Mouse (Mus musculus) heart, embryonic 15.5 days (tissue): ENCODE results near the gene Fyco1. TPM values are rescaled to one million over a fixed set of nuclear protein-coding genes. Genes with fewer than 3 reads are reported as not detected.

Source experiments
- ATAC-seq: fragments of 200-750 bp; cut with Nextera tagmentation; replicated peaks from 2 replicates; pipeline ENCODE4 v1.8.0; 2017; ENCODE audit warnings: low read depth, moderate TSS enrichment; ENCODE audit not compliant: insufficient number of reproducible peaks, insufficient read depth, low FRiP score
- H3K27ac ChIP-seq: fragments of 300-500 bp; sonication (generic); 2 replicates; pipeline ENCODE4 v1.5.1; 2015; ENCODE audit warnings: mild to moderate bottlenecking, inconsistent platforms
- H3K27me3 ChIP-seq: fragments of 300-500 bp; sonication (generic); 2 replicates; pipeline ENCODE4 v1.6.1; 2015; ENCODE audit warnings: inconsistent platforms
- H3K36me3 ChIP-seq: fragments of 300-500 bp; sonication (generic); 2 replicates; pipeline ENCODE4 v1.6.1; 2015; ENCODE audit warnings: mild to moderate bottlenecking, inconsistent platforms
- H3K4me1 ChIP-seq: fragments of 300-500 bp; sonication (generic); replicated peaks from 2 replicates; pipeline ENCODE4 v1.6.1; 2015; ENCODE audit warnings: inconsistent platforms
- H3K4me2 ChIP-seq: fragments of 300-500 bp; sonication (generic); 2 replicates; pipeline ENCODE4 v1.6.1; 2015; ENCODE audit warnings: inconsistent platforms, mild to moderate bottlenecking, moderate library complexity
- H3K4me3 ChIP-seq: fragments of 300-500 bp; sonication (generic); 2 replicates; pipeline ENCODE4 v1.5.1; 2015; ENCODE audit warnings: mild to moderate bottlenecking, inconsistent platforms
- H3K9ac ChIP-seq: fragments of 300-500 bp; sonication (generic); 2 replicates; pipeline ENCODE4 v1.6.1; 2015; ENCODE audit warnings: mild to moderate bottlenecking, inconsistent platforms
- H3K9me3 ChIP-seq: fragments of 300-500 bp; sonication (generic); replicated peaks from 2 replicates; pipeline ENCODE4 v1.6.1; 2016; ENCODE audit warnings: inconsistent platforms
- WGBS: fragments of 180-500 bp; shearing (Covaris S2); methylation state at CpG from one replicate; pipeline ENCODE4 v1.1.7; 2015; ENCODE audit warnings: mixed read lengths; 5-methylcytosine and 5-hydroxymethylcytosine counted together
- polyA plus RNA-seq: library from polyadenylated mRNA; unstranded; fragments of >200 nt; fragmentation: Nextera tagmentation; extraction: Ambion mirVana; gene quantifications from 2 replicates; pipeline ENCODE4 v1.2.1, GENCODE M21; 2015

Fyco1 gene
- polyA plus RNA-seq, result 30.9 and 33.4 TPM in 2 replicates

DNA sequence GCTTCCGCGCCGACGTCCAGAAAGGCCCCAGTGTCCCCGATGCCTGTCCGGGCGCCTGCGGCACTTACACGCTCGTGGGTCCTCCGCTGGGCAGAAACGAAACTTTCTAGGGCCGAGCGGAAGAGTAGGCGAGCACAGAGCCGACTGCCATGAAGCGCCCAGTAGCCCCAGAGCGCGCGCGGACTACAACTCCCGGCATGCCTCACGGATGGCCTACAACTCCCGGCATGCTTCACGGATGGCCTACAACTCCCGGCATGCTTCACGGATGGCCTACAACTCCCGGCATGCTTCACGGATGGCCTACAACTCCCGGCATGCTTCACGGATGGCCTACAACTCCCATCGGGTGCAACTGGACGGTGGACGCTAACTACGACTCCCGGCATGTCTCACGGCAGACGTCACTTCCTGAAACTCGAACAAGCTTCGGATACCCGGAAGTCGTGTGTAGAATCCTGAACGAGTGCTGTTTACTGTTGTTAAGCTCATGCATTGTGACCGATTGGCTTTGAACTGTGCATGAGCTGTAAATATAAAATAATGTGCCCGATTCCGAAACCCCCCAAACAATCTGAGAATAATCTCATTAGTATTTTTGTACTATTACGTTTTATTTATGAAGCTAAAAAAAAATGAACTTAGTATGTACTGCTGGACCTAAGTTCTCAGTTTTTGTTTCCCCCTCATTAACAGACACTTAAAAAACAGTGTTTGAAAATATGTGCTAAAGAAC, at the start of gene Fyco1:
Gene Fyco1, minus strand, starts transcription at position 187 of the 736 bp plus-strand sequence.
- Histone ChIP-seq H3K4me2 (peak within 1 kb of the TSS; percentile 75), H3K9me3 (no peaks in the 10 kb centered on the region), H3K27ac (peak within 1 kb of the TSS; percentile 96), H3K4me3 (peak within 1 kb of the TSS; percentile 86), H3K9ac (peak within 1 kb of the TSS; percentile 87), H3K36me3 (no peaks in the 10 kb centered on the region), H3K4me1 (peaks cover 13% of the 10 kb centered on the region), H3K27me3 (no peaks in the 10 kb centered on the region)
- under 1% methylated on average over 47 of the region's 47 CpGs for WGBS
- peak; percentile 94 for ATAC-seq

DNA sequence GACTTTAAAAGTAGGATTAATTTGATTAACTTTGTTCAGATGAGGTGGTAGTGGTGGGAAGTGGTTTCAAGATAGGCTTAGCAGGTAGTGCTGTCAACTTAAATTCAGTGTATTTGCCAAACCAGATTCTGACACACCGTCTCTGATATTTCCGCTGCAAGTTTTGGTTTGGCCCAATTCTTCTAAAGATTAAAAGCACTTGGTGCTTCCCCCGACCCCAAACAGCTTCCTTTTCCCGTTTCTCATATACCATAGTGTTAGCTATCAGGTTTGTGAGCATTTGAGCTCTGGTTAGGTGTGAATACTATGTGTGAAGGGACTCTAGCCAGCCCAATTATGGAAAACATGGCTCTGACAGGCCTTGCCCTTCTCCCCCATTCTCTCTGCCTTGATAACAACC, 20.4 kb upstream of the Fyco1 start:
- Histone ChIP-seq H3K9me3 (no peaks in the 10 kb centered on the region), H3K4me3 (no peak overlapping the region), H3K27me3 (no peaks in the 10 kb centered on the region), H3K4me1 (no peaks in the 10 kb centered on the region), H3K4me2 (no peak overlapping the region), H3K27ac (no peak overlapping the region), H3K9ac (no peak overlapping the region), H3K36me3 (no peaks in the 10 kb centered on the region)
- ATAC-seq, result no peak
- WGBS, result 52% methylated on average over 4 of the region's 4 CpGs

DNA sequence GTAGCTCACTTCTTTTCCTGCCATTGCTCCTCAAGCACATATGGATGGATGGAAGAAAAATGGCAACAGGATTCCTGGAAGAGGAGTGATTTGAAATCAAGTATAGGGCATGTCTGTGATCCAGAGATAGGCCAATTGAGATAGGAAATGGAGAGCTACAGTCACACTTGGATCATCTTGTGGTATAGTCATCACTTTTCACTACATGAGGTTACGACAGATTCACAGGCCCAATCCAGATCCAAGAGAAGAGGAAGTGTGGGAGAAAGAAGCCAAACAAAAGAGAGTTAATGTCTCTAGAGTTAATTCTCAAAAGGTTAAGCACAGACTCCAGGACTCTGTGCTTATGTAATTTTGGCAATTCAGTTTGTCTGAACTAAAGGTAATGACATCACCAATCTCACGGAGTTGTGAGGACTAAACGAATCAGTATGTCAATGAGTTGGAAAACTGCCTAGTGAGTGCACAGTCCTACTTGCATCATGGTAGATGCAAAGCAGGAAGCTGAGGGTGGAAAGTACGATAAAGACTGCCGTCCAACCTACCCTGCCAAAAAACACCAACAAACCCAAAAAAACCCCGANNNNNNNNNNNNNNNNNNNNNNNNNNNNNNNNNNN, 17.6 kb upstream of the Fyco1 start:
- no peak overlapping the region for H3K4me2 ChIP-seq
- 47% methylated on average over 5 of the region's 6 CpGs for WGBS
- no peaks in the 10 kb centered on the region for H3K9me3 ChIP-seq
- H3K27me3 ChIP-seq, result no peaks in the 10 kb centered on the region
- H3K9ac ChIP-seq, result no peak overlapping the region
- no peak for ATAC-seq
- H3K4me1 ChIP-seq, result no peaks in the 10 kb centered on the region
- no peaks in the 10 kb centered on the region for H3K36me3 ChIP-seq
- no peak overlapping the region for H3K27ac ChIP-seq
- H3K4me3 ChIP-seq, result no peak overlapping the region

DNA sequence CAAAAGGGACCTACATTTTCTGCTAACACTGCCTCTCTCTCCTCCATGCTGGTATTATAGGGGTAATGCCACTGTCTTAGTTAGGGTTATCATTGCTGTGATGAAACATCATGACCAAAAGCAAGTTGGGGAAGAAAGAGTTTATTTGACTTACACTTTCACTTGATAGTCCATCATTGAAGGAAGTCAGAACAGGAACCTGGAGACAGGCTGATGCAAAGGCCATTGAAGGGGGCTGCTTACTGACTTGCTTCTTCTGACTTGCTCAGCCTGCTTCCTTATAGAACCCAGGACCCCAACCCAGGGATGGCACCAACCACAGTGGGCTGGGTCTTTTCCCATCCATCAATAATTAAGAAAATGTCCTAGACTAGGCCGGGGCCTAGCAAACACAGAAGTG, 11.9 kb upstream of the Fyco1 start:
- 89% methylated on average over 1 of the region's 1 CpGs for WGBS
- no peak for ATAC-seq
- H3K27ac ChIP-seq, result no peak overlapping the region
- no peaks in the 10 kb centered on the region for H3K27me3 ChIP-seq
- H3K9ac ChIP-seq, result no peak overlapping the region
- H3K36me3 ChIP-seq, result no peaks in the 10 kb centered on the region
- H3K9me3 ChIP-seq, result no peaks in the 10 kb centered on the region
- no peak overlapping the region for H3K4me3 ChIP-seq
- H3K4me2 ChIP-seq, result no peak overlapping the region
- H3K4me1 ChIP-seq, result no peaks in the 10 kb centered on the region

DNA sequence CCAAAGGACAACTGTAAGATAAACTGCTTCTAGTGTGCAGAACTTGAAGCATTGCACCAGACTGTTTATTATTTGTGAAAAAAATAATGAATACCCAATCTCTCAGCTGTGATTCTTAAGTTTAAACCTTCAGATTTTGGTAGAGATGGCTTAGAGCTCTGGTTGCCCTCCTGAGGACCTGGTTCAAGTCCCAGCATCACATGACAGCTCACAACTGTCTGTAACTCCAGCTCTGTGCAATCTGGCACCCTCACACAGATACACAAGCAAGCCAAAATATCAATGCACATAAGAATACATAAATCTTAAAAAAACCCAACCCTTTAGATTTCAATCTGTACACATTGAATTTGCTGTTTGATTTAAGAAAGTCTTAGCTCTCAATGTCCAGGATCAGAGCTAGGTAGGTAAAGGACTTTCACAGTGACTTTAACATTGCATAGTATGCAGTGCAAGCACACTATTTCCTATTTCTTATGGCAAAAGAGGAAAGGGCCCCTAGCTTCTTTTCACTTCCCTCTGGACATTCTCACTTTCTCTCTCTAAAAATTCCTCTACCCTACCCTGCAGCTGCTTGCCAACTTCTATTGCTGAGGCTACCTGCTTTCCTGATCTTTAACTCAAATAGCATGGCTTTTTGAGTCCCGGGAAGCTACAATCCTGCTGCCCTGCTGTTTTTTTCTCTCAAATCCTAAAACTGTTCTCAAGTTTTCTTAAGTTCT, 11.4 kb upstream of the Fyco1 start:
- no peak overlapping the region for H3K4me3 ChIP-seq
- H3K27ac ChIP-seq, result no peak overlapping the region
- no peaks in the 10 kb centered on the region for H3K4me1 ChIP-seq
- ATAC-seq, result no peak
- H3K4me2 ChIP-seq, result no peak overlapping the region
- 72% methylated on average over 1 of the region's 1 CpGs for WGBS
- H3K9ac ChIP-seq, result no peak overlapping the region
- H3K36me3 ChIP-seq, result no peaks in the 10 kb centered on the region
- no peaks in the 10 kb centered on the region for H3K9me3 ChIP-seq
- no peaks in the 10 kb centered on the region for H3K27me3 ChIP-seq

DNA sequence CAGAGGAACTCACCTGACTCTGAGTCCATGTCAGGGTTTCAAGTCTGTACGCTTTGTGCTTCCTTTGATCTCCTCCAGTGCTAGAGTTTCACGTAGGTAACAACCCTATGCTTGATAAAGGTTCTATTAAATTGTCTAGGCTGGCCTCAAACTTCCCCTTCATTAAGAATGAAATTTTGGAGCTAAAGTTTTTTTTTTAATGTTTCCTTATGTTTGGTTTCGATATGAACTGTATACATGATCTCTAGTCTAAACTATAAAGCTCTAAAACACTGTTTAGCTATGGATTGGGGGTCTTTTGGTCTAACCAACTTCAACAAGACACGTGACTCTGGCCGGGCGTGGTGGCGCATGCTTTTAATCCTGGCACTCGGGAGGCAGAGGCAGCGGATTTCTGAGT, 10.2 kb upstream of the Fyco1 start, which contains the start of gene Xcr1:
Gene Xcr1, minus strand, starts transcription at position 101 of the 400 bp plus-strand sequence.
- Histone ChIP-seq H3K4me1 (no peaks in the 10 kb centered on the region), H3K27ac (no peak within 1 kb of the TSS), H3K9ac (no peak within 1 kb of the TSS), H3K4me2 (no peak within 1 kb of the TSS), H3K4me3 (no peak within 1 kb of the TSS), H3K27me3 (no peaks in the 10 kb centered on the region), H3K9me3 (no peaks in the 10 kb centered on the region), H3K36me3 (no peaks in the 10 kb centered on the region)
- no peak for ATAC-seq
- WGBS, result 79% methylated on average over 9 of the region's 9 CpGs

DNA sequence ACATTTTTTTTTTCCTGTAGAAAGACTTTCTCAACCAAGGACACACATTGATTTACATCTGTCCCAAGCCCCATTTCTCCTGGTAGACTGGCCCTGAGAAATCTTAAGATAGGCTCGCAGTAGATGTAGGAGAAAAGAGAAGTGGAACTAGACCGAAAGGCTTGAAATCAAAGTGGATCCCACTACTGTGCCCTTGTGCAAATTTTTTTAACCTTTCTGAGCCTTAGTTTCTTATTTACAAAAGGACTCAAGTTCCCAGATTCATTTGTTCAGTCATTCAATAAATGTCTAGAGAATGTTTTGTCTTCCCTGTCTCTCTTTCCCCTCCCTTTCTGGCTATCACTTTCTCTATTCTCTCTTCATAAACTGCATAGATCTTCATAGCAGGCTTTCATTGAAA, 5.1 kb upstream of the Fyco1 start:
- Histone ChIP-seq H3K27ac (no peak overlapping the region), H3K4me1 (peaks cover 3% of the 10 kb centered on the region; the same call in 1 of the 2 replicates), H3K27me3 (no peaks in the 10 kb centered on the region), H3K9me3 (no peaks in the 10 kb centered on the region), H3K36me3 (no peaks in the 10 kb centered on the region), H3K9ac (no peak overlapping the region), H3K4me3 (no peak overlapping the region), H3K4me2 (no peak overlapping the region)
- WGBS, result 79% methylated on average over 2 of the region's 2 CpGs
- ATAC-seq, result no peak

DNA sequence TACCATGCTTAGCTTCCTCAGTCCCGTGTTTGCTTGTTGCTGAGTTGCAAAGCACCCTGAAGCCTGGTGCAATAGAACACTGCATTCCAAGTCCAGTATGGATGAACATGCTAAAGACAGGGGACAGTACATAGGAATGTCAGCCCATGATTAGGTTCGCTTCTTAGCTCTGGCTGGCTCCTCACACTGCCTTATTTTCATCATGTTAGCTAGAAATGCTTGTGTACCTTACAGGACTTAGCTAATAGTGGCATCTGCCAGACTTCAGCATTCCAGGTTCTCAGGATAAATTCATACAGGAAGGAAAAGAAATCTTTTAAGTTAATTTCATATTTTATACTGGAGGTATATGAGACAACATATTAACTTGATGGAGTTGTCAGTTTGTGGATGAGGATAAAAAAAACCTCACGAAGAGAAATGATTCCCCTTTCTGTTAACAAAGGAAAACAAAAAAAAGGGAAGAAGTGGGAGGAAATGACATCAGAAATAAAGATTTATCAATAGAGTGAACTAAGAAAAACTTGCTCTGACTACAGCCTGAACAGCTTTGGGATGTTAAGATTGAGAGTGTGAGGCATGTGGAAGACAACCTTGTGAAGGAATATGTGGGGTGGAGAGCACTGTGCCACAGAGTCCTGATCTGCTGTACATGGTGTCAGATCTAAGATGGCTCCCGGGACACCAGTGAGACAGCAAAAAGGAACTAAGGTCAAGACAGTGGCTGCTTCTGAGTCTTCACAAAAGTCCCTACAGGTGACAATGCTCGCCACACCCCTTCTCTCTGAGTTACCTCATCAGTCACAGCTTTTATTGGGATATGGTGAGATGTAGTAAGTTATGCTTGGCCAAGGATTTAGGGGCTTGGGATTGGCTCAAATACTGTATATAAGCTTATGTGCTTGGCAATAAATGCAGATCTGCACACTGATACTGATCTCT, 1.0 kb upstream of the Fyco1 start:
- WGBS, result 57% methylated on average over 5 of the region's 5 CpGs
- Histone ChIP-seq H3K36me3 (no peaks in the 10 kb centered on the region), H3K27ac (peak overlapping the region; percentile 1; the same call in 1 of the 2 replicates), H3K27me3 (no peaks in the 10 kb centered on the region), H3K4me2 (peak overlapping the region; percentile 67), H3K9ac (0 out of 2 replicates have a peak overlapping the region, but pooled peaks have one; percentile 44), H3K9me3 (no peaks in the 10 kb centered on the region), H3K4me1 (peaks cover 13% of the 10 kb centered on the region), H3K4me3 (peak overlapping the region; percentile 86)
- ATAC-seq, result no peak

DNA sequence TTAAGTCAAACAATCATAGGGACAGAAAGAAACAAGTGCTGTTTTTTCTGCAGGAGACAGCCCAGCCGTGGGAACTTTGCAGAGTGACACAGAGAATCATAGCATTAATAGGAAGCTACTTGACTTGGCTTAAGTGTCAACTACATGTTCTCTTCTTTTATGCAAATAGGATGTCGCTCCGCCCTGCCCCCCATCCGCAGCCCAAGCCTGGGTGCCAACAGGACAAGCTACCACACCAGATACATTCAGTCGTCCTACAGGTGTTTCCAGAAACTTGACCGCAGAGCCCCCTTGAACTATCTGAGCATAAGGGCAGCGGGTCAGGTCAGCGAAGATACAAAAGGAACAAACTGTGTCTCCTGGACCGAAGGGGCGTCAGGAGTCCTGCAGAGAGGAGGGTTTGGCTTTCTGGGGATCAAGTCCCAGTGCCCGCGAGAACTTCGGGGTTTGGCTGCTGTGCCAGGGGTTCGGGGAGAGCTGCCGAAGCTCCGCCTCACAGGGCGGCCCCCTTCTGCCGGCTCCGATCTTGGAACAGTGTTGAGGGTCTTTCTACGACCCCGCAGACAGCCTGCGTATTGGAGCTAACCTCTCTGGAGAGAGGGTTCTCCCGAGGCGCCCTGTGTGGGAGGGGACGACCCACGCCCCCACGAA, 512 bp downstream of the Fyco1 start:
- Histone ChIP-seq H3K4me1 (peaks cover 18% of the 10 kb centered on the region), H3K9ac (peak overlapping the region; percentile 87), H3K9me3 (no peaks in the 10 kb centered on the region), H3K4me3 (peak overlapping the region; percentile 86), H3K27me3 (no peaks in the 10 kb centered on the region), H3K36me3 (no peaks in the 10 kb centered on the region), H3K27ac (peak overlapping the region; percentile 96), H3K4me2 (peak overlapping the region; percentile 75)
- under 1% methylated on average over 27 of the region's 27 CpGs for WGBS
- ATAC-seq, result peak; percentile 65

DNA sequence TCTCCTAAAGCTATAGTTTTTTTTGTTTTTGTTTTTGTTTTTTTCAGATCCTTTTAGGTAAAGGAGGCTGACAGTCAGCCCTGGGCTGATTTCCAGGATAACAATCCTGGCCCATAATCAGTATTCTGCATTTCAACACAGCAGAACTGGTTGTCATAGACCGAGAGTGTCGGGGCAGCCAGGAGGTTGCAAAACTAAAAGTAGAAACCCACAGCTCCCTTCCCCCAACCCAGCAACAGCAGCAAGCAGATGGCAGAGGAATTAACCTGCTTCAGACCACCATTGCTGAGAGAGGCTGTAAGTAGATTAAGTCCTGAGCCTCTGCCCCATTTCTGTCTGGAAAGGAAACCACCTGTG, 1.0 kb downstream of the Fyco1 start:
- peak overlapping the region; percentile 75 for H3K4me2 ChIP-seq
- WGBS, result 2% methylated on average over 2 of the region's 2 CpGs
- no peaks in the 10 kb centered on the region for H3K9me3 ChIP-seq
- no peaks in the 10 kb centered on the region for H3K36me3 ChIP-seq
- peak overlapping the region; percentile 86 for H3K4me3 ChIP-seq
- H3K27me3 ChIP-seq, result no peaks in the 10 kb centered on the region
- no peak for ATAC-seq
- H3K27ac ChIP-seq, result peak overlapping the region; percentile 96
- H3K9ac ChIP-seq, result peak overlapping the region; percentile 87
- H3K4me1 ChIP-seq, result peaks cover 23% of the 10 kb centered on the region
